Mouse (Mus musculus): ENCODE results near the gene Rflnb. TPM values are rescaled to one million over a fixed set of nuclear protein-coding genes. Genes with fewer than 3 reads are reported as not detected.

Gene Rflnb
- total and polyA plus RNA-seq, 3 experiments: 0.19 to 0.85 (median 0.69) TPM

GRCm38 (mm10) chr11:76010838-76011624, 16.6 kb downstream of the Rflnb start:
- H3K4me1 ChIP-seq (ENCODE audit: control insufficient read depth in 1 of 2, insufficient read depth in 2 of 2): peaks cover 0 to 3% of the 10 kb centered on the region in 2 experiments; a peak in 1 of 4 replicates
- in situ Hi-C loops (cut with MboI; ENCODE audit: low pct_ligation_motif_present, low pct_unique_long_range_greater_than_20kb, low sequenced_read_pairs): no loop called here
- no peaks in the 10 kb centered on the region for H3K36me3 ChIP-seq (replicated peaks in 1 of 2; ENCODE audit: control insufficient read depth in 1 of 2, insufficient read depth in 1 of 2, low read length in 1 of 2)
- H3K4me2 ChIP-seq (ENCODE audit: insufficient read depth, low read depth, poor library complexity, severe bottlenecking): no peak overlapping the region
- H3K9ac ChIP-seq (ENCODE audit: insufficient read depth, low read depth): no peak overlapping the region
- dilution Hi-C loops (cut with MboI; ENCODE audit: extremely low pct_ligation_motif_present, extremely low pct_unique_long_range_greater_than_20kb, low sequenced_read_pairs): no loop called here
- no peaks in the 10 kb centered on the region for H3K9me3 ChIP-seq (replicated peaks; ENCODE audit: low read length)
- H3K27ac ChIP-seq (ENCODE audit: insufficient read depth, low read depth): no peak overlapping the region
- H3K79me2 ChIP-seq (replicated peaks; ENCODE audit: control insufficient read depth, extremely low read depth, insufficient read depth, poor library complexity, severe bottlenecking): no peaks in the 10 kb centered on the region
- H3K27me3 ChIP-seq (replicated peaks): peaks cover 8% of the 10 kb centered on the region
- H3K4me3 ChIP-seq (replicated peaks in 1 of 3; ENCODE audit: low read depth in 2 of 3, low read length in 2 of 3, poor library complexity in 1 of 3): no peak overlapping the region
- no peak for TF ChIP-seq POLR2A (IDR thresholded peaks at IDR 0.05; ENCODE audit: low read depth, low read length)
- TF ChIP-seq E2F4 (IDR thresholded peaks at IDR 0.05; ENCODE audit: insufficient replicate concordance, low read depth, low read length): no peak
- no peak for TF ChIP-seq ETS1 (conservative IDR thresholded peaks at IDR 0.05; ENCODE audit: low read depth, low read length)
- no peak for TF ChIP-seq NELFE (IDR thresholded peaks at IDR 0.05; ENCODE audit: low read depth, low read length)
- no peak for TF ChIP-seq ELF1 (IDR thresholded peaks at IDR 0.05; ENCODE audit: low read depth, low read length)
- no peak for DNase-seq (ENCODE audit: extremely low read depth)

GRCm38 (mm10) chr11:76009101-76009500, 18.5 kb downstream of the Rflnb start:
- no peak overlapping the region for H3K4me2 ChIP-seq (ENCODE audit: insufficient read depth, low read depth, poor library complexity, severe bottlenecking)
- H3K4me1 ChIP-seq (ENCODE audit: control insufficient read depth in 1 of 2, insufficient read depth in 2 of 2): peaks cover 0 to 3% of the 10 kb centered on the region in 2 experiments; a peak in 1 of 4 replicates
- H3K36me3 ChIP-seq (replicated peaks in 1 of 2; ENCODE audit: control insufficient read depth in 1 of 2, insufficient read depth in 1 of 2, low read length in 1 of 2): no peaks in the 10 kb centered on the region
- H3K79me2 ChIP-seq (replicated peaks; ENCODE audit: control insufficient read depth, extremely low read depth, insufficient read depth, poor library complexity, severe bottlenecking): no peaks in the 10 kb centered on the region
- no peak overlapping the region for H3K27ac ChIP-seq (ENCODE audit: insufficient read depth, low read depth)
- TF ChIP-seq USF1 (IDR thresholded peaks at IDR 0.05; ENCODE audit: low read depth, low read length) (no peak), MYC (IDR thresholded peaks at IDR 0.05; ENCODE audit: low read depth, low read length) (no peak), MXI1 (IDR thresholded peaks at IDR 0.05; ENCODE audit: low read depth, low read length) (no peak), CTCF (conservative IDR thresholded peaks at IDR 0.05 in 1 of 2, IDR thresholded peaks at IDR 0.05 in 1 of 2; ENCODE audit: low read depth in 2 of 2, low read length in 2 of 2) (no peak), USF2 (conservative IDR thresholded peaks at IDR 0.05; ENCODE audit: low read depth, low read length) (no peak), SIN3A (IDR thresholded peaks at IDR 0.05; ENCODE audit: low read length) (no peak), SMC3 (IDR thresholded peaks at IDR 0.05; ENCODE audit: low read depth, low read length) (no peak)
- H3K9ac ChIP-seq (ENCODE audit: insufficient read depth, low read depth): no peak overlapping the region
- dilution Hi-C loops (cut with MboI; ENCODE audit: extremely low pct_ligation_motif_present, extremely low pct_unique_long_range_greater_than_20kb, low sequenced_read_pairs) (no loop called here), in situ Hi-C loops (cut with MboI; ENCODE audit: low pct_ligation_motif_present, low pct_unique_long_range_greater_than_20kb, low sequenced_read_pairs) (no loop called here)
- peaks cover 9% of the 10 kb centered on the region for H3K27me3 ChIP-seq (replicated peaks)
- DNase-seq (ENCODE audit: extremely low read depth): no peak
- no peak overlapping the region for H3K4me3 ChIP-seq (replicated peaks in 1 of 3; ENCODE audit: low read depth in 2 of 3, low read length in 2 of 3, poor library complexity in 1 of 3)
- H3K9me3 ChIP-seq (replicated peaks; ENCODE audit: low read length): no peaks in the 10 kb centered on the region

DNA sequence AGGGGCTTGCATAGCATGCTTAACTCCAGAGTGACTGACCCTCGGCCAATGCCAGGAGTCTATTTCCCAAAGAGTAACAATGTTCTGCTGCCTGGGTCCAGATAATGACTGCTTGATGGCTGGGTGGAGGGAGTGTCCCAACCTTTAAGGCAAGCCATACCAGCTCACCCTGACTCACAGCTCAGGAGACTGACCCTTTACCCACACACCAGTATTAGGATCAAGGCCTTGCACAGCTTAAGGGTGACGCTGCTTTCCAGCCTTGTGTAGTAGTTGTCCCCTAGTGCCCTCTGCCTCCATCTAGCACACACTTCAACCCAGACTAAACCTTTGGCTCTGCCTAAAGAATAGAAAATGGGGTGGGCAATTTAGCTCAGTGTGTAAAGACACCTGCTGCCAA, 19.4 kb downstream of the Rflnb start:
- no peaks in the 10 kb centered on the region for H3K36me3 ChIP-seq (replicated peaks in 1 of 2; ENCODE audit: control insufficient read depth in 1 of 2, insufficient read depth in 1 of 2, low read length in 1 of 2)
- H3K4me3 ChIP-seq (replicated peaks in 1 of 3; ENCODE audit: low read depth in 2 of 3, low read length in 2 of 3, poor library complexity in 1 of 3): no peak overlapping the region
- no peaks in the 10 kb centered on the region for H3K79me2 ChIP-seq (replicated peaks; ENCODE audit: control insufficient read depth, extremely low read depth, insufficient read depth, poor library complexity, severe bottlenecking)
- no peaks in the 10 kb centered on the region for H3K9me3 ChIP-seq (replicated peaks; ENCODE audit: low read length)
- H3K27me3 ChIP-seq (replicated peaks): peaks cover 14% of the 10 kb centered on the region
- H3K4me1 ChIP-seq (ENCODE audit: control insufficient read depth in 1 of 2, insufficient read depth in 2 of 2): peaks cover 0 to 3% of the 10 kb centered on the region in 2 experiments; a peak in 1 of 4 replicates
- DNase-seq (ENCODE audit: extremely low read depth): no peak
- TF ChIP-seq MAFK (IDR thresholded peaks at IDR 0.05; ENCODE audit: insufficient replicate concordance, low read length) (no peak), MAX (IDR thresholded peaks at IDR 0.05; ENCODE audit: low read length) (no peak), GABPA (IDR thresholded peaks at IDR 0.05; ENCODE audit: insufficient replicate concordance, low read depth, low read length) (no peak), ETS1 (conservative IDR thresholded peaks at IDR 0.05; ENCODE audit: low read depth, low read length) (no peak), MYC (IDR thresholded peaks at IDR 0.05; ENCODE audit: low read depth, low read length) (no peak), ZC3H11A (IDR thresholded peaks at IDR 0.05; ENCODE audit: low read depth, low read length) (no peak), RCOR1 (conservative IDR thresholded peaks at IDR 0.05; ENCODE audit: low read depth, low read length) (no peak), POLR2AphosphoS2 (IDR thresholded peaks at IDR 0.05; ENCODE audit: low read depth, low read length) (no peak), JUND (conservative IDR thresholded peaks at IDR 0.05; ENCODE audit: low read depth, low read length) (no peak), PAX5 (IDR thresholded peaks at IDR 0.05; ENCODE audit: low read length) (no peak), TCF12 (IDR thresholded peaks at IDR 0.05; ENCODE audit: low read depth, low read length) (no peak), NELFE (IDR thresholded peaks at IDR 0.05; ENCODE audit: low read depth, low read length) (no peak), HCFC1 (IDR thresholded peaks at IDR 0.05; ENCODE audit: low read depth, low read length) (no peak), POLR2A (IDR thresholded peaks at IDR 0.05; ENCODE audit: low read depth, low read length) (no peak), UBTF (IDR thresholded peaks at IDR 0.05; ENCODE audit: low read depth, low read length) (no peak), ELF1 (IDR thresholded peaks at IDR 0.05; ENCODE audit: low read depth, low read length) (no peak)
- no peak overlapping the region for H3K27ac ChIP-seq (ENCODE audit: insufficient read depth, low read depth)
- H3K4me2 ChIP-seq (ENCODE audit: insufficient read depth, low read depth, poor library complexity, severe bottlenecking): no peak overlapping the region
- in situ Hi-C loops (cut with MboI; ENCODE audit: low pct_ligation_motif_present, low pct_unique_long_range_greater_than_20kb, low sequenced_read_pairs): no loop called here
- dilution Hi-C loops (cut with MboI; ENCODE audit: extremely low pct_ligation_motif_present, extremely low pct_unique_long_range_greater_than_20kb, low sequenced_read_pairs): no loop called here
- H3K9ac ChIP-seq (ENCODE audit: insufficient read depth, low read depth): no peak overlapping the region
